Mouse (Mus musculus) layer of hippocampus, postnatal 36 days (tissue): ENCODE results near the gene Slc34a1. TPM values are rescaled to one million over a fixed set of nuclear protein-coding genes. Genes with fewer than 3 reads are reported as not detected.

Experiments used
- DNase-seq, 2 experiments: peaks; one replicate each; pipeline ENCODE4 v3.0.0; 2022
- microRNA-seq, 2 experiments: library from miRNA; unstranded; fragments of <30 nt; microRNA quantifications; one replicate each; pipeline ENCODE4 v1.2.0; 2021
- total RNA-seq, 2 experiments: library from RNA; stranded (reverse); gene quantifications; 2 replicates each; pipeline ENCODE4 v1.2.3; 2021

Gene Slc34a1
- total RNA-seq, 2 experiments from 2014 or later = not detected

- DNase-seq = no peak
Measured at GRCm38 (mm10) chr13:55444286-55444936, 46.4 kb downstream of the Slc34a1 start.

DNA sequence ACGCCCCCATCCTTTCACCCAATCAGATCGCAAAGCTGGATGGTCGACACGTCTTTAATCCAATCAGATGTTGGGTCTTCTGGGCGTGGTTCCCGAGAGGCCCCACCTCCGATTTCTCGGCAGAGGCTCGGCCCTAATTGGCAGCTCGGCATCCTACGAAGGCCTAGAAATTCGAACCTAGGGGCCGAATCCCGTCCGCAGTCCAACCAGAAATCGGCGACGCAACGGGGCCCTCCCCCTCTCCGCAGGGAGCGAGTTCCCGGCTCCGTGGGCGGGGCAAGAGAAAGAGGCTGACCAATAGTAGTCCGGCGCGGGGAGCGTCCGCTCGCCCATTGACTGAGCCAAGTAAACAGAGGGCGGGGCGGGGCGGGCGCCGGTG lies 46.9 kb downstream of the Slc34a1 start, which contains the start of gene Grk6:
TSS of gene Grk6 (plus strand) at position 136 of the 379 bp plus-strand sequence.
- peak; percentile 99 to 100 for DNase-seq

DNA sequence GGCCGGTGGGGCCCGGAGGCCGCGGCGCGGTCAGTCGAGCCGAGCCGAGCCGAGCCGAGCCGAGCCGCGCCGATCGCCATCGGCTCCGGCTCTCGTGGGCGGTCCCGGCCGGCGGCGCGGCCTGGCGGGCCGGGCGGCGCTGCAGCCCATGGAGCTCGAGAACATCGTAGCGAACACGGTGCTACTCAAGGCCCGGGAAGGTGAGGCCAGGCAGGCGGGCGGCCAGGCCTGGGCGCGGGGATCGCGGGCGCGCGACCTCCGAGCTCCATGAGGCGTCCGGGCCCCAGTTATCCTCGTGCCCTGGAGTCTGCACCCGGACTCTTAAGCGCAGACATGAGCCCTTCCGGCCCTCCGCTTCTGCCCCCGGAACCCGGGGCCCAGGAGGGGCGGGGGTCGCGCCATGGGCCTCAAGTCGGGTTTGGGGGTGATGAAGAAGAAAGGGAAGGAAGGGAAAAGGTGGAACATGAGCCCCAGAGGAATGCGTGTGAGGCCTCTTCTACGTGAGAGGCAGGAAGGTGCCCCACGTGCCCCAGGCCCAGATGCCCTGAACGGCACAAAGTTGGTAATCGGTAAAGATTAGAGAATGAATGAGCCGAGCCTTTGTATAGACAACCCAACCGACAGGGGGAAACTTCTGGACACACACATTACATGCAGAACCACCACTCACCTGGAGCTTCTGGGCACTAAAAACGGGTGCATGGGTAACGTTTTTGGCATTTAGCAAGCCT lies 47.5 kb downstream of the Slc34a1 start:
- no peak for DNase-seq

DNA sequence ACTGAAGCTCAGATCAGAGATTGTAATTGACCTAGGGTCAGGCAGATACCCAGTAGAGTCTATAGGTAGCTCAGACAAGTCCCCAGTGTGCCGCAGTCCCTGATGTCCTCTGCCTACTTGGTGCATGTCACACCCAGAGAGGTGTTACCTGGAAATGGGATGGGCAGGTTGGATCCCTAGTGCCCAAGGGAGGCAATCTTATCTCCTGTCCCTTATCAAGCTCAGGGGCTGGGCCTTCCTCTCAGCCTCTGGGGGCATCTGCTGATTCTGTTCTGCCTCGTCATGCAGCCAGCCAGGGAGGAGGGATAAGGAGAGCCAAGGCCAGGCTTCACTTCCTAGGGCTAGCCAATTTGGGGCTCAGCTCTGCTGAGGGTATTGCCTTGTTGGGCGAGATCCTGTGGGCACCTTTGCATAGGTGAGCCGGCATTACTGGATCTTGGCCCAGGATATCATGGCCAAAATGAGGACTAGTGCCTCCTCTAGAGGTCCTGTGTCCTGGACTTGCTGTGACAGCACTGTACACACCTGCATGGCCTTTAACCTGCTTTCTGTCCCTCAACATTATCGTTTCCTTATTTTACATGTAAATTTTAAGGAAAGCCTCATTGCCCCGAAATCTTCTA lies 48.6 kb downstream of the Slc34a1 start:
- DNase-seq = no peak

DNA sequence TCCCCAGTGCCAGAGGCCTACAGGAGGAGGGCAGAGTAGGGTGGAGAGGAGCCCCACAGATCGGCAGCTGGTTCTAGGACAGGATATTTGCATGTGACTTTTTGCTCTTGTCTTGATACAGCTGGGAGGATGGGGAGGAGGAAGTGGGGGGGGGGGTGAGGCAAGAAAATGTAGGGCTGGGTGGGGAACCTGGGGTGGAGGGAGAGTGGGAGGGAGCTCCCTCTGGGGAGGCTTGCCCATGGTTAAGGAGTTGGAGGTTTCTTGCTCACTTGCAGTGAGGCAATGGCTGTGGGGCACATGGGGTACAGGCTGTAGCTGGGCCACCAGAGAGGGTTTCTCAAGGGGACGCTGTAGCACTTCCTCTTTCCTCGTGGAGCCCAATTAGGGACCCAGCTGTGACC lies 49.6 kb downstream of the Slc34a1 start:
- DNase-seq = no peak

DNA sequence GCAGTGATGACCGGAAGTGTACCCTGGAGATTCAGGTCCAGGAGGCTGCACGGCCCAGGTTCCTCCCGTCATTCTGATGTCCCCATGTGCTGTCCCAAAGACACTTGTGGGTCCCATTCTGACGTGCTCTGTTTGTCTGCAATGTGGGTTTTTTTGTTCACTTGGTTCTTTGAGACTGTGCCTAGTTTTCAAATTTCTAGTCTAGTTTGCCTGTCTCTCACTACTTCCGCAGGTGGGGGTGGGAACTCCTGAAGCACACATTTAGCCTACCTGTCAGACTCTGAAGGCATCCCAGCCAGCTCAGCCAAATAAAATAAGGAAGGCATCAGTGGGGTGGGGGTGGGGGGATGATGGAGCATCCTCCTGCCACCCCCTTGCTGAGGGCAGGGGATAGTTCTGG lies 50.1 kb downstream of the Slc34a1 start:
- no peak for DNase-seq

DNA sequence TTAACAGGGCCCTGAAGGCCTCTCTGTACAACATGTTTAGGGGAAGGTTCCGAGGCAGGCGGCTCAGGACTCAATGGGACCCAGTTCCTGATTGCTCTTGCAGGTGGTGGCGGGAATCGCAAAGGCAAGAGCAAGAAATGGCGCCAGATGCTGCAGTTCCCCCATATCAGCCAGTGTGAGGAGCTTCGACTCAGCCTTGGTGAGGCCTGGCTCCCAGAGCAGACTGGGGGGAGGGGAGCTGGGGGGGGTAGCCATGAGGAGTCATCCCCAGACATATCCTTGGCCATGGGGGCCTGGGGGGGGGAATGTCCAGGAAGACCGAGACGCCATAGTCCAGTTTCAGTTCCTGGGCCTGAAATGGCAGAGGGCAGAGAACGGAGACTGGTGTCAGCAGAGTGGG lies 51.2 kb downstream of the Slc34a1 start:
- no peak for DNase-seq

DNA sequence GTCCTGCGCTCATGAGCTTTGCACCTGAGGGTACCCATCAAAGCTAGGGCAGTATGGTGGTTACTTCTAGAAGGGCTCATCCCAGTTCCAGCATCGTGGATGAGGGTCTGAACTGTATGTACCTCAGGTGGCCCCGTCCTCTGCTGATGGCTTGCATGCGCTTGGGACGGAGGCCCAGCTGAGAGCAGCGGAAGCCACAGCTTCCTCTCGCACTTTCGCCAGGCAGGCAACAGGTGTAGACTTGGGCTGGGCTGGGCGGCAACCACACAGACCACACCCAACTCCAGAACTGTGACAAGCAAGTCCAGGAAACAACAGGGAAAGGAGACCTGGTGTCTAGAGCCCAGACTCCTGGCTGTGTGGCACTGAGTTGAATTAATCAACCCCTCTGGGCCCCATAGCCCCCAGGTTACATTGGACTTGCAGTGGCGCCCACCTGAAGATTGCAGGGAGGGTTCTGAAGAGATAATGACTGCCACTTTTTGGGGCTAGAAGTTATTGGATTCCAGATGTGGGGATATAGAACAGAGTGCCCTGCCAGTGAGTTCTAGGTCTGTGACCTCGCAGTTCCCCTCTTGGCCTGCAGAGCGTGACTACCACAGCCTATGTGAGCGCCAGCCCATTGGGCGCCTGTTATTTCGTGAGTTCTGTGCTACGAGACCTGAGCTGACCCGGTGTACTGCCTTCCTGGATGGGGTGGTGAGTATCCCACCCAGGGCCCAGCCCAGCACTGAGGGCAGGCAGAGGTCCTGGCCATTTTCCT lies 51.9 kb downstream of the Slc34a1 start:
- DNase-seq = no peak

DNA sequence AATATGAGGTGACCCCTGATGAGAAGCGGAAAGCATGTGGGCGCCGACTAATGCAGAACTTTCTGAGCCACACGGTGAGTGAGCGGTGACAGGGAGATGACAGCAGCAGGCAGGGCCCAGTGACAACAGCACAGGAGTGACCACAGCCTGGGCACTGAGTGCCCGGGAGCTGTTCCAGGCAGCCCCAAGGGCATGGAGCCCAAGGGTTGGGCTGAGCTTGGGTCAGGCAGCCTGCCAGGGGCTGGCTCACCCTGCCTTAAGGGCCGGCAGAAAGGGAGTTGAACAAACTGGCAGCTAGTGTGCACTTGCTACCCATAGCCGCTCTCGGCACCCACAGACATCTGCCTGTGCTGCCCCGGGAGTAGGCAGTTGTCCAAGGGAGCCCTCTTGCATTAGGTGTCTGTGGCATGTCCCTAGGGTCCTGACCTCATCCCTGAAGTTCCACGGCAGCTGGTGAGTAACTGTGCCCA lies 52.6 kb downstream of the Slc34a1 start:
- peak; percentile 60 to 66 for DNase-seq

- no peak for DNase-seq
Measured at GRCm38 (mm10) chr13:55451296-55451695, 53.3 kb downstream of the Slc34a1 start.

GRCm38 (mm10) chr13:55451785-55452549 lies 54.0 kb downstream of the Slc34a1 start:
- no peak for DNase-seq

- no peak for DNase-seq
Measured at GRCm38 (mm10) chr13:55462965-55463364, 65.0 kb downstream of the Slc34a1 start.

DNA sequence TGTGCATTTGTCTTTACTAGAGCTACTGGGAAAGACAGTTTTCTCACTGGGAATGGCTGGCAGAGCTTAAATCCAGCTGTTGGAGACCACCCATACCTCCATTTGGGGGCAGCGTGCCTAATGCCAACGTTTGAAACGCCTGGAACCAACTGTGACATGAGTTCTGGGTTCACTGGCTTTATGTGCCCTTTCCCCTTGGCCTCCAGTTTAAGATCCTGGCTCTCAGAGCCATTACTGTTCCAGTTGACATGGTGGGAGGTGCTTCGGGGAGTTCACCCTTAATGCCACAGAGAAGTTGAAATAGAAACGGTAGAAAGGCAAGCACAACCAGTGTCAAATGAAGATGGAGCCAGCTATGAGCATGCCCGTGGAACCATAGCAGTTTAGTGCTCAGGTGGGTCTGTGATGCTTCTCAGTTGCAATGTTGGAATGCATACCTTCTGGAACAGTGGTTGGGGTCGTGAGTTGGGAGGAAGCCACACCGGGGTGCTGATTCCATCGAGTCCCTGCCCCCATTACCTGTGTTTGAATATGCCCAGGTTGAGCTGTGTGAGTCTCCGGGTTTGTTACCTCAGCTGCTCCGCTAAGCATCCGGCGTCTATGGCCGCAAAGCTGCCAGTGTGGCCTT lies 65.5 kb downstream of the Slc34a1 start:
- no peak for DNase-seq

DNA sequence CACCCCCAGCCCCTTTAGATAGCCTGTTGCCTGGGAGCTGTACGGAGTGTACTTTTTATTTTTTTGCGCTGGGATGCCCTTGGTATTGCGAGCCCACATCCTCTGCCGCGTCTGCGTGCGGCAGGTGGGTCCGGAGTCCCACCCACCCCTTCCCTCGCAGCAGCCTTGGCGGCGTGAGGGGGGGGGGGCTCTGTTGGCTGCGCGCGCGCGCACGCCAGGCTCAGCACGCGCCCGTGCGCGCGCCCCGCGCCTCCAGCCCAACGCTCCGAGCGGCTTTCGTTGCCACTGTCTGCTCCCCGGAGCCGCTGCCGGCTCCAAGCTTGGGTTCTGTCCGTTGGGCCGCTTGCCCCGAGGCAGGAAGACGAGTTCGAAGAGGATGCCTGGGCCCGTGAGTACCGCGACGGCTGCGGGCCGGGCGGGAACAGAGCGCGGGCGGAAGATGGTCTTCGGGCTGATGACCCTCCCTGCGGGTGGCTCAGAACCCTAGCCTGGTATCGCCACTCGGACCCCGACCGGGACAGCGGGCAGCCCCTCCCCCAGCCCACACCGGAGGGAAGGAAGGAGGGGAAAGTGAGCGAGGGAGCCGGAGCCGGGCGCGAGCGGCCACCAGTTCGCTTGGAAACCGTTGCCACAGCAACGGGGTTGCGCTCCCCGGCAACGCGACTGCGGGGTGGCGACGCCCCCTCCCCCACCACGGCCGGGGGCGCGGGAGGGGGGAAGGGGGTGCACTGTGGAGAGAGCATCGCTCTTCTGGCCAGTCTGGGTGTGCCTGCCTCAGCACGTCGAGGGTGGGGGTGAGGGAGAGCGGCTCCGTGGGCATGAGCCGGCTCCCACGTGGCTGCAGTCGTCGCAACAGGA lies 66.3 kb downstream of the Slc34a1 start, which contains the start of gene Prr7:
TSS of gene Prr7 (plus strand) at position 241 of the 858 bp plus-strand sequence.
- DNase-seq = peak; percentile 75 to 81

DNA sequence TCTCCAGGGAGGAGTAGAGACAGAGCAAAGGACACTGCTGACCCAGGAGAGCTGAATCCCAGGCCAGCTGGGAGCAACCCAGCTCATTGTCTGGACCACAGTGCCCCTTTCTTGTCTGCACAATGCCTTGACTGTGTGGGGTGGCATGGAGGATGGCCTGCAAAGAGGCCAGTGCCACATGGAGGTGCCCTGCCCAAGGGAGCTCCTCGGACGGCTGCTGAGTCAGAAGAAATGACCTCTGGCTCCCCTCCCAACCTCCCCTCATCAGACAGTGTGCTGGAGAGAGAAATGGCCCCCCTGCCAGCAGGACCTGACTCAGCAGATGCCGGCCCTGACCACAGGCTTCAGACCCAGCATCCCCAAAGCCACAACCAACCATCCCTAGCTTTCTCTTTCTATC lies 67.2 kb downstream of the Slc34a1 start:
- peak in 1 of 2 experiments; percentile 45 for DNase-seq

Small RNA genes within 50 kb of the gene (microRNA-seq; reads per million reads assigned to microRNA genes)
- 3.3 to 4.4 reads per million in 2 experiments for gene Mir6943

Other genes with a start within 250 kb of the Slc34a1 start
- gene Fgfr4, start 245.5 kb upstream of the Slc34a1 start, total RNA-seq = under 1 TPM; 0.20 to 0.43 TPM
- 100 to 1,000 TPM; 124 to 131 TPM for gene Nsd1, start 188.4 kb upstream of the Slc34a1 start, total RNA-seq
- 100 to 1,000 TPM; 140 to 157 TPM for gene Prelid1, start 77.7 kb upstream of the Slc34a1 start, total RNA-seq
- 10 to 100 TPM; 78.8 to 84.3 TPM for gene Rab24, start 76.2 kb upstream of the Slc34a1 start, total RNA-seq
- gene Mxd3, start 68.4 kb upstream of the Slc34a1 start, total RNA-seq = 1 to 10 TPM in 1 of 2 experiments, under 1 TPM in 1; 0.87 to 1.4 TPM
- gene Lman2, start 35.4 kb upstream of the Slc34a1 start, total RNA-seq = 10 to 100 TPM; 58.3 to 70.5 TPM
- 100 to 1,000 TPM in 1 of 2 experiments, 10 to 100 TPM in 1; 95.2 to 110 TPM for gene Rgs14, start 28.5 kb upstream of the Slc34a1 start, total RNA-seq
- not detected for gene Pfn3, start 17.0 kb downstream of the Slc34a1 start, total RNA-seq
- under 1 TPM; 0.32 to 0.71 TPM for gene F12, start 28.6 kb downstream of the Slc34a1 start, total RNA-seq
- gene Grk6, start 46.9 kb downstream of the Slc34a1 start, total RNA-seq = 10 to 100 TPM; 67.7 to 71.1 TPM
- 10 to 100 TPM; 86.1 to 86.6 TPM for gene Prr7, start 66.1 kb downstream of the Slc34a1 start, total RNA-seq
- gene Dbn1, start 89.9 kb downstream of the Slc34a1 start, total RNA-seq = 100 to 1,000 TPM; 388 to 393 TPM
- 10 to 100 TPM; 89.6 to 94.1 TPM for gene Pdlim7, start 115.5 kb downstream of the Slc34a1 start, total RNA-seq
- gene Dok3, start 131.1 kb downstream of the Slc34a1 start, total RNA-seq = 10 to 100 TPM; 17.0 to 20.6 TPM
- gene Ddx41, start 138.5 kb downstream of the Slc34a1 start, total RNA-seq = 10 to 100 TPM; 59.4 to 60.2 TPM
- 10 to 100 TPM; 88.6 to 96.2 TPM for gene Fam193b, start 172.9 kb downstream of the Slc34a1 start, total RNA-seq
- gene Tmed9, start 175.5 kb downstream of the Slc34a1 start, total RNA-seq = 100 to 1,000 TPM; 141 to 143 TPM
- 10 to 100 TPM; 23.6 to 25.0 TPM for gene B4galt7, start 201.7 kb downstream of the Slc34a1 start, total RNA-seq
- gene Caml, start 224.8 kb downstream of the Slc34a1 start, total RNA-seq = 10 to 100 TPM; 44.2 to 47.9 TPM
- 10 to 100 TPM; 47.4 to 52.6 TPM for gene Ddx46, start 236.8 kb downstream of the Slc34a1 start, total RNA-seq